Mouse (Mus musculus) C2C12 (cell line): ENCODE measurements around the gene Gm10309.

Experiments used
- CEBPB ChIP-seq: IDR thresholded peaks from one replicate; pipeline ENCODE4 v1.6.1; 2011; ENCODE audit warnings: low read depth, mild to moderate bottlenecking, control low read depth, moderate library complexity
- CTCF ChIP-seq: IDR thresholded peaks from one replicate; pipeline ENCODE4 v1.5.1; 2011; ENCODE audit not compliant: control insufficient read depth, insufficient read depth, insufficient read length
- MYOD1 ChIP-seq: IDR thresholded peaks from one replicate; pipeline ENCODE4 v1.6.1; 2011; ENCODE audit warnings: low read depth; ENCODE audit not compliant: control insufficient read depth, insufficient read length
- MYOG ChIP-seq: IDR thresholded peaks from one replicate; pipeline ENCODE4 v1.6.1; 2011; ENCODE audit not compliant: control insufficient read depth, insufficient read length; ENCODE audit errors: extremely low read depth
- USF1 ChIP-seq: IDR thresholded peaks from one replicate; pipeline ENCODE4 v1.6.1; 2011; ENCODE audit warnings: low read depth, mild to moderate bottlenecking, control low read depth, moderate library complexity

GRCm38 (mm10) chr17:86514974-86515620 is 10.1 kb upstream of the Gm10309 start:
- no peak for TF ChIP-seq USF1
- no peak for TF ChIP-seq CTCF
- no peak for TF ChIP-seq MYOD1
- no peak for TF ChIP-seq CEBPB
- no peak for TF ChIP-seq MYOG
